In the genomic region with DNA sequence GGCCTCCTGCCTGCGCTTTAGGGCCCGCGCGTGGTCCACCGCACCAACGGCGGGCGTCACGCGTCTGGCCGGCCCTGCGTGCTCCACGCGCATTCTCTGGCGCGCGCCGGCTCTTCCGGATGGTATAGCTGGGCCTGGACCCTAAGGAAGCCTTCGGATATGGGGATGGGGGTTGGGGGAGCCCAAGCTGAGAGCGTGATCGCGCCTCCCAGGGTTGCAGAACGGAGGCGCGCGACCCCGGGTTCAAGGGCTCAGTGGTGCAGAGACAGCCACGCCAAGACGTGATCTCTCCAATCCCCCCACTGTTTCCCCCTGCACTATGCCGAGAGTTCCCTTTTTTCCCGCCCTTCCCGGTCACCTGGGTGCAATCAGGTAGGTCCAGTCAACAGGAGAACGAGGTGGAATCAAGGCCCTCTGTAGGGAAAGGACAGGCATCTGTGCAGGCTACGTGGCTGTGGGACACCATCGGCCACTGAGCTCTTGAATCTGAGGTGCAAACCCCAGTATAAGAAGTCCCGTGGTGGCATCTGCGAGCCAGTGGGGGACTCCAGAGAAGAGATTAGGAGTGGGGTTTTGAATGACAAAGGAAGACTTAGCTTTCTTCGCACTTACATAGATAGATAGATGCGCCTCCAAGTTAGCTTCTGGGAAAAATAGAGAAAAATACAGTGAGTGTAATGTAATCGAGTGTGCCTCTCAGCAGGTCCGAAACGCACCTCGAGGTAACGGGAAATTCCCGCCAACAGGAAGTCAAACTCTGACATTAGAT, we compare ENCODE assay signal across 8 mouse cellular contexts. TPM values are rescaled to one million over a fixed set of nuclear protein-coding genes. Genes with fewer than 3 reads are reported as not detected.
A peak's percentile ranks its signal among the peaks of the same experiment; 100 is the strongest.
DNase-seq lines count a peak whose midpoint lies in the region; ATAC-seq and TF ChIP-seq lines count a peak whose summit lies in the region.

No protein-coding gene starts in this region.

- H3K9me3 ChIP-seq in forebrain, embryonic 15.5 days = no peaks in the 10 kb centered on the region
- no peaks in the 10 kb centered on the region for H3K9me3 ChIP-seq in midbrain, embryonic 15.5 days

- H3K36me3 ChIP-seq in thymus, adult 2 months (ENCODE audit: control insufficient read depth, insufficient read depth, low read length) = no peaks in the 10 kb centered on the region
- H3K36me3 ChIP-seq in forebrain, embryonic 15.5 days = peaks cover 12% of the 10 kb centered on the region; the same call in 1 of the 2 replicates
- H3K36me3 ChIP-seq in midbrain, embryonic 15.5 days (replicated peaks) = no peaks in the 10 kb centered on the region; the same call in 1 of the 2 replicates

- DNase-seq in cerebellum, adult 9-10 months = peak; percentile 65
- no peak for DNase-seq in cerebellum, adult 11 months
- peak; percentile 38 for DNase-seq in thymus, adult 2 months
- no peak for DNase-seq in thymus, postnatal 25 days
- peak; percentile 23 to 54 for DNase-seq in kidney, postnatal 25 days
- no peak for DNase-seq in retina, embryonic 14.5 days (ENCODE audit: low spot score)

- H3K27ac ChIP-seq in thymus, adult 2 months (ENCODE audit: control insufficient read depth, insufficient read depth, low read length) = no peak overlapping the region; the same call in 1 of the 2 replicates
- H3K27ac ChIP-seq in forebrain, embryonic 15.5 days (replicated peaks) = peak overlapping the region; percentile 89
- peak overlapping the region; percentile 89 for H3K27ac ChIP-seq in midbrain, embryonic 15.5 days

- no peak for TF ChIP-seq POLR2A in thymus, adult 2 months (IDR thresholded peaks at IDR 0.05; ENCODE audit: control insufficient read depth, extremely low read depth, insufficient read depth, low read length, poor library complexity)

- peaks cover 11% of the 10 kb centered on the region for H3K4me1 ChIP-seq in thymus, adult 2 months (replicated peaks; ENCODE audit: control insufficient read depth, insufficient read depth, low read length)
- H3K4me1 ChIP-seq in forebrain, embryonic 15.5 days = peaks cover 28% of the 10 kb centered on the region
- peaks cover 28% of the 10 kb centered on the region for H3K4me1 ChIP-seq in midbrain, embryonic 15.5 days

- peak overlapping the region; percentile 89 for H3K9ac ChIP-seq in forebrain, embryonic 15.5 days (replicated peaks)
- H3K9ac ChIP-seq in midbrain, embryonic 15.5 days = peak overlapping the region; percentile 84

- peak; percentile 36; the same call in 1 of the 2 replicates for ATAC-seq in forebrain, embryonic 15.5 days (replicated peaks)
- peak; percentile 49 for ATAC-seq in midbrain, embryonic 15.5 days (replicated peaks)

- H3K4me3 ChIP-seq in thymus, adult 2 months (ENCODE audit: control insufficient read depth, insufficient read depth, low read length) = peak overlapping the region; percentile 89
- H3K4me3 ChIP-seq in forebrain, embryonic 15.5 days = peak overlapping the region; percentile 73
- H3K4me3 ChIP-seq in midbrain, embryonic 15.5 days = peak overlapping the region; percentile 77

- under 1% methylated on average over 46 of the region's 46 CpGs for WGBS in thymus, adult 2 months
- WGBS in forebrain, embryonic 15.5 days = under 1% methylated on average over 46 of the region's 46 CpGs
- under 1% methylated on average over 45 of the region's 46 CpGs for WGBS in midbrain, embryonic 15.5 days

- H3K27me3 ChIP-seq in thymus, adult 2 months (ENCODE audit: control insufficient read depth, insufficient read depth, low read length) = no peaks in the 10 kb centered on the region
- H3K27me3 ChIP-seq in forebrain, embryonic 15.5 days = no peaks in the 10 kb centered on the region
- H3K27me3 ChIP-seq in midbrain, embryonic 15.5 days (replicated peaks) = no peaks in the 10 kb centered on the region

- 0 out of 2 replicates have a peak, but pooled peaks have one; percentile 10 for TF ChIP-seq CTCF in thymus, adult 2 months (IDR thresholded peaks at IDR 0.05; ENCODE audit: borderline replicate concordance, control insufficient read depth, extremely low read depth, insufficient read depth, low read length, poor library complexity)

- peak overlapping the region; percentile 83 for H3K4me2 ChIP-seq in forebrain, embryonic 15.5 days (replicated peaks)
- peak overlapping the region; percentile 84 for H3K4me2 ChIP-seq in midbrain, embryonic 15.5 days

RNA-seq across cellular contexts. Expression of a gene that starts 0.6 kb away (rescaled TPM):
- polyA plus RNA-seq in thymus, adult 2 months (2012; rRNA removed) = 42.3 and 52.3 TPM in 2 replicates
- 154 and 161 TPM in 2 replicates for polyA plus RNA-seq in forebrain, embryonic 15.5 days (2015; fragmentation: Nextera tagmentation; extraction: Ambion mirVana)
- 104 and 105 TPM in 2 replicates for polyA plus RNA-seq in midbrain, embryonic 15.5 days (2015; fragmentation: Nextera tagmentation; extraction: Ambion mirVana)

RNA-seq across cellular contexts. Expression of a gene that starts 9.1 kb away (rescaled TPM):
- polyA plus RNA-seq in thymus, adult 2 months (2012; rRNA removed) = 383 and 432 TPM in 2 replicates
- polyA plus RNA-seq in forebrain, embryonic 15.5 days (2015; fragmentation: Nextera tagmentation; extraction: Ambion mirVana) = 257 and 262 TPM in 2 replicates
- polyA plus RNA-seq in midbrain, embryonic 15.5 days (2015; fragmentation: Nextera tagmentation; extraction: Ambion mirVana) = 225 and 229 TPM in 2 replicates

RNA-seq across cellular contexts. Expression of a gene that starts 47.1 kb away (rescaled TPM):
- 177 and 230 TPM in 2 replicates for polyA plus RNA-seq in thymus, adult 2 months (2012; rRNA removed)
- polyA plus RNA-seq in forebrain, embryonic 15.5 days (2015; fragmentation: Nextera tagmentation; extraction: Ambion mirVana) = 320 and 352 TPM in 2 replicates
- 482 and 547 TPM in 2 replicates for polyA plus RNA-seq in midbrain, embryonic 15.5 days (2015; fragmentation: Nextera tagmentation; extraction: Ambion mirVana)

Comparison
In these comparisons a context has a peak if more than half of its experiments do, and no peak if none do; other contexts are left out.
1. DNase-seq: peak in cerebellum, adult 9-10 months (single experiment), thymus, adult 2 months (single experiment) and kidney, postnatal 25 days (2 of 2); none in cerebellum, adult 11 months (single experiment), thymus, postnatal 25 days (single experiment) and retina, embryonic 14.5 days (single experiment).
2. Peak in every context shown above with its lines, with median percentiles within 50 percentile points of each other: H3K4me3 ChIP-seq.